Mouse (Mus musculus): ENCODE results near the gene Nxnl2.
A peak's percentile ranks its signal among the peaks of the same experiment; 100 is the strongest.

Gene Nxnl2

DNA sequence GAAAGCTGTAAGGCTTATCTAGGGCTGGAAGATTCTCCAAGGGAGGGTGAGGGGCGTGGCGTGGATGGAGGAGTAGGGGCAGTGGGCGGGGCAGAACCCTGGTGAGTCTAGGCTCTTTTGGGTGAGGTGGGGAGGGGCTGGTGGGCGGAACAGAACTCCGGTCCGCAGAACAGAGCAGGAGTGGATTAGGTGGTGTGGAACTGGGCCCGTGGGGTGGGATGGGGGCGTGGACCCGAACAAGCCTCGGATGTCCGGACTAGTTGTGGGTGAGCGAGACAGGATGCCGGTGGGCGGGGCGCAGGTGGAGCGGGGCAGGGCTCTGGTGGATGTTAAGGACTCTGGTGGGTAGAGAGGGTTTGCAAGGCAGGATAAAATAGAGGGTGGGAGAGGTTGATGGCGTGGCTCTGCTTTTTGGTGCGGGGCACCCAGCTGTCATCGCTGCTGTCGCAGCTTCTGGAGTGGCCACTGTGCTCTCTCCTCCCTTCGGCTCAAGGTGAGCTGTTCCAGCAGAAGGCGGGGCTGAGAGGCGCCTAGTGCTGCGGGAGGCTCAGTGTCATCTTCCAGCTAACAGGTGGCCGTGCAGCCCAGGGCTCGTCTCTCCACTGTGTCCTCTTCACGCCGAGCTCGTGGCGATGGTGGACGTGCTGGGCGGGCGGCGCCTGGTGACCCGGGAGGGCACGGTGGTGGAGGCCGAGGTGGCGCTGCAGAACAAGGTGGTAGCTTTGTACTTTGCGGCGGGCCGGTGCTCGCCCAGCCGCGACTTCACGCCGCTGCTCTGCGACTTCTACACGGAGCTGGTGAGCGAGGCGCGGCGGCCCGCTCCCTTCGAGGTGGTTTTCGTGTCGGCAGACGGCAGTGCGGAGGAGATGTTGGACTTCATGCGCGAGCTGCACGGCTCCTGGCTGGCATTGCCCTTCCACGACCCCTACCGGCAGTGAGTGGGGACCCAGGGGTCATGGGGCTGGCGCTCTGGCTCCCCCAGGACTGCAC, at the start of gene Nxnl2:
Gene Nxnl2, plus strand, starts transcription at position 332 of the 990 bp plus-strand sequence.
- no peak for DNase-seq (ENCODE audit: low spot score in 2 of 2)

- DNase-seq (ENCODE audit: low spot score in 2 of 2): no peak
Measured at GRCm38 (mm10) chr13:51121966-51122365, 48.9 kb upstream of the Nxnl2 start.

DNA sequence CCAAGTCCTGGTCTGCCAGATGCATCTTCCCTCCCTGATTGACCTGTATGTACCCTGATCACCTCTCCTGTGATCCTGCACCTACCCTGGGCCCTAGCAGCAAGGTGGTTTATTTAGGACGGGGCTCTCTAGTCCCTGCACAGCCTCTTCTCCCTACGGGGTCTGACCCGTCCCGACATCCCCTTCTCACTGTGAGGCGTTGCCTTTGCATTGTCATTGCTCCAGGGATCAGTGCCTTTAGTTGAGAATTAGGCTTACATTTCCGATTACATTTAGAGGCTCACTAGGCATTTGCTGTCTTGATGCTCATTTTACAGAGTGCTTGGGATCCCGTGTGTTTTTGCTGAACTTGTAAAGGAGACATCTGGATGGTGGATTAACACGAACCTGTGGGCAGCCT, 48.1 kb upstream of the Nxnl2 start:
- DNase-seq (ENCODE audit: low spot score in 2 of 2): no peak

- DNase-seq (ENCODE audit: low spot score in 2 of 2): no peak
Measured at GRCm38 (mm10) chr13:51125357-51125756, 45.5 kb upstream of the Nxnl2 start.

DNA sequence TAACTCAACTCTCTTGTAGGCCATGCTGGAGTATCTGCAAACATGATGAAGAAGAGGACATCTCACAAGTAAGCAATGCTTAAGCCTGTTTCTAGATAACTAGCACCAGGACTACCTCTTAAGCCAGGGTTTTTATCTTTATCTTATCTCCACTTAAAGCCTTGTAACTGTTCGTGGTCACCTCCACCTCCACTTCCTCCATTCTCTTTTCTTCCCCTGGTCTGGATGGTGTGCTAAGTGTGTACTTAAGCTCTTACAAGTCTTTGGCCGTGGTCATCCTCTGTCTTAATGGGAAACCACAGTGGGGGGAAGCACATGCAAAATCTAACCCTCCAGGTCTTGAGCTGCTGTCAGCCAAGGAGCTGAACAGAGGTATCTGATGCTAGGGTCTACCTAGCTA, 42.9 kb upstream of the Nxnl2 start:
- no peak for DNase-seq (ENCODE audit: low spot score in 2 of 2)

DNA sequence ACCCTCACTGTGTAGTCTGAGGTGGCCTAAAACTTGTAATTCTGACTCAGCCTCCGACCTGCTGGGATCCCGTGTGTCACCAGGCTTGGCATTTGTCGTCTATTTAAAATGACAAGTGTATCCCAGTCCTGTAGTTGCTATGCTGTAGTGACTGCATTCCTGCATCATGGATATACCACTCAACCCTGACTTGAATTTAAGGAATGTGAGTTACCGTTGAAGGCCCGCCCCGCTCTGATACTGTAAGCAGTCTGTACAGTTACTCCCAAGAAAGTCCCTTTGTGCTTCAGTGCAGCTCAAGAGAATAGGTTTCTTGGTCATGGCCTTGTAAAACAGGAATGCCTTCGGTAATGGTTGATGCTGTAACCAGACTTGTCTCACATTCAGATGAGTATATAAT, 42.4 kb upstream of the Nxnl2 start:
- no peak for DNase-seq (ENCODE audit: low spot score in 2 of 2)

- peak in 1 of 2 experiments; percentile 34 for DNase-seq (ENCODE audit: low spot score in 2 of 2)
Measured at GRCm38 (mm10) chr13:51131179-51131578, 39.6 kb upstream of the Nxnl2 start.

DNA sequence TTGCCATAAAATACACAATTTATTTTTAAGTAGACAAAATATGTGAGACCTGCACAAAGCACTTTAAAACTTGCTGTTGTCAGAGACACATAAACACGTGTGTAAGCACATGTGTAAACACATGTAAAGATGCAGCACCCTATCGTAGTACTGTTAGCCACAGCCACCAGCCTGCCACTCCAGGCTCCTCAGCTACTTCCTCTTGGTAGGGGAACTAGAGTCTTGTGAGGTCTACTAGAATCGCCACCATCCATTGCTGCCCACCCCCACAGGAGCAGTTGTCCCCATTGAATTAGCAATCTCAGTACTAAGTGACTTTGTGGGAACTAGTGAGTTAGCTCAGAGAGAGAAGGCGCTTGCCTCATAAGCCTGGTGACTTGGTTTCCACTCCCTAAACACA, 34.5 kb upstream of the Nxnl2 start:
- no peak for DNase-seq (ENCODE audit: low spot score in 2 of 2)

DNA sequence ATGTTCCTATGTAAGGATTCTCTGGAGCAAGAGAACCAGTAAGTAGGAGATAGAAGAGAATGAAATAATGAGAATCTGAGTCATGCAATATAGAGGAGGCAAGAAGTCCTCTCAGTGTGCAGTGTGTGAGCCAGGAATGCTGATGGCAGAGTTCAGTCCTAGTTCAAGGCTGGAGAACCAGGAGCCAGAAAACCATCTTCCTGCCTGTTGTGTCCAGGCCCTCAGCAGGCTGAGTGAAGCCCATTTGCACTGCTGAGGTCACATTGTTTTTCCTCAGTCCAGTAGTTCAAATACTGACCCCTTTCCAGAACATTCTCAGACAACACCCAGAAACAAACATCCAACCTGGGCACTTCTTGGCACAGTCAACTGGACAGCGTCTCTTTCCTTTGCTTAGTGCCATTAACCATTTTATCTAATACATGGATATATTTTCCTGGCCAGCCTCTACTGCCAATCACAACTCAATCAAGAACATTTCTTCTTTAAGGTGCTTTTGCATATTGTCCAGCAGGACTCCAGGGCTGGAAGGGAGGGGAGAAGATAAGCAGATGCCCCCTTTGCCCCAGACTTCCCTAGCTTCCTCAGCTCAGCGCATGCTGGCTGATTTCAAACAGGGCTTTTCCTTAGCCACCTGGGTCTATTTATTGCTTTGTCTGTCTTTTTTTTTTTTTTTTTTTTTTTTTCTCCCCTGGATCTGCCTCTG, 33.7 kb upstream of the Nxnl2 start:
- no peak for DNase-seq (ENCODE audit: low spot score in 2 of 2)

DNA sequence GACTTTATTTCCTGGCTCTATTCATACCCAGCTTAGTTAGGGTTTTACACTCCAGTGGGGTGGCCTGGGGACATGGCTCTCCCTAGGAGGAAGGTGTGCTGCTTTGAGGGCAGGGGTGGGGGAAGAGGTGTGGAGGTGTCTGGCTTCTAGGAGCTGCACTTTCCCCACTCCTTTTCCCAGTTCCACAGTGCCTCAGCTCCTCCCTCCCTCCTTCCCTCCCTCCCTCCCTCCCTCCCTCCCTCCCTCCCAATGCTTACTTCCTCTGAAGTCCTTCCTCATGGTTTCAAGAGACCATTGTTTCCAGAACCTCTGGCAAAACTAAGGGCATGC, 33.2 kb upstream of the Nxnl2 start:
- DNase-seq (ENCODE audit: low spot score in 2 of 2): no peak

DNA sequence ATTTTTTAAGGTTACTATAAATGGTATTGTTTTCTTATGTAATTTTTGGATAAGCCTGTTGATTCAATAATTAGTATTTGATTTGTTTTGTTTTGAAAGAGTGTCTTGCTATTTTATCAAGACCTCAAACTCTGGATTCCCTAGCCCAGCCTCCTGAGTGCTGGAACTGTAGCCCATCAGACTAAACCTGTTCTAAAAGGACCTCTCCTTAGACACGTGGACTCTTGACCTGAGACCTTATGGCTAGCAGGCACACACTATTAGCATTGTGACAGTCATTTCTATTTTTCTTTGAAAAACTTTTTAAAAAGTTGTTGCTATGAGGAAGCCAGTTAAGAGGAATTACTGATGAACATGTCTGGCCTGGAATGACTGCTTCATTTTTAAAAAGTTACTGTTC, 23.7 kb upstream of the Nxnl2 start:
- DNase-seq (ENCODE audit: low spot score in 2 of 2): no peak

- no peak for DNase-seq (ENCODE audit: low spot score in 2 of 2)
Measured at GRCm38 (mm10) chr13:51152966-51153669, 17.7 kb upstream of the Nxnl2 start.

DNA sequence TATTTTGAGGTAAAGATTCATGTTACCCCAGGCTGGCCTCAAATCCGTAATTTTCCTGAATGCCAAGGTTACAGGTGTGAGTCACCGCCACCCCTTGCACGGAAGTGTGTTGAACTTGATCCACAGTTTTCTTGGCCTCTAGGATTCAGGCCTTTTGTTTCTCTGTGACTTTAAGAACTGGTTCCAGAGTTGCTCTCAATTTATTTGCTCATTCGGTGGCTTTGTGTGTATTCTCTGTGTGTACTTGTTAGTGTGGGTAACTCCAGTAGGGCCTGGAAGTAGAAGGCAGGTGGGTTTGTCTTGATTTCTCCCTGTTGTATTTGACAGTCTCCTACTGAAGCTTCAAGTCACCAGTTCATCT, 17.2 kb upstream of the Nxnl2 start:
- no peak for DNase-seq (ENCODE audit: low spot score in 2 of 2)

DNA sequence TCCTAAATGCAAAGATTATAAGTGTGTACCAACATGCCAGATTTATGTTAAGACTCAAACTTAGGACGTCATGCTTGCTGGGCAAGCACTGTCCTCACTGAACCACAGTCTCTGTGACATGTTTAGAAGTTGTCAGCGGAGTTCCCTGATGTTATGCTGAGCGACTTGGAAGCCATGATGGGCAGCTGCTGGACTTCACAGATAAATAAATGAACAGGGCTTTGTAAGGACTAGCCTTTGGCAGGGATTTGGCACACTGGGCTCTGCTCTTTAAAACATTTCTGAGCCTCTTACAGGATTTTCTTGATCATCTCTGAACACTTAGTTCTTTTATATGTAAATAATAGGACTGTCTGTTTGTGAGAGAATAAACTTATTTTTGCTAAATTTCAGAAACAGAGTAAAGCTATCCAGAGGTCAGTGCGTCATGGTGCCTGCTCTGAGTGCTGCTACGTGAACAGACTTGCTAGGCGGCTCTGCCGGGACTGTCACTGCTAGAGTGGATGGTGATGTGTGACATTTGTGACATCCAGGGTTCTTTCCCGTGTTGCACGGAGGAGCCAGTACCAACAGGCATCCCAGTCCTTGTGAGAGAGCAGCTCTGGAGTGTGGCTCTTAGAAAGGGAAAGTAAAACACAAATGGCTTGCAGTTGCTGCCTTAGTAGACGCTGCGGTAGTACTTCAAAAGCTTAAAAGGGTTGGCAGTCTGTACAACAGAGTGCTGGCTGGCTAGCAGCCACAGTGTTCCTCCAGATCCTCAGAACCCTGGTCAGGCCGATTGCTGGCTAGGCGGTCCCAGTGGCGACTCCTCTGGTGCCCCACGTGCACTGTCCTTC, 15.4 kb upstream of the Nxnl2 start:
- no peak for DNase-seq (ENCODE audit: low spot score in 2 of 2)

DNA sequence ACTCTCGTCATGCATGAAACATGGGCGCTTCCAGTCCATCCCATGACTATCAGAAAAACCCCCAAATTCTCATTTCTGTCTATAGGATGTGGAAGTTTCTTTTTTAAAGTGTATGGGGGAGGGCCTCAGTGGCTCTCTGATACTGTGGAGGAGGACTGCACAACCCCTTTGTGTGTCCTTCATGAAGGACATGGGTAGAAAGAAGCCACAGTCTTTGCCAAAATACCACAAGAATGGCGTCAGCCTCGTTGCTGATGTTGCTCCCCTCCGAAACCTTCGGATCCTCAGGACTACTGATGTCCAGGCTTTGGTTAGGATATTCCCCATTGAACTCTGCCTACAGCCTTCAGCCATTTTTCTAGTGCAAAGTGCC, 14.8 kb upstream of the Nxnl2 start:
- no peak for DNase-seq (ENCODE audit: low spot score in 2 of 2)

DNA sequence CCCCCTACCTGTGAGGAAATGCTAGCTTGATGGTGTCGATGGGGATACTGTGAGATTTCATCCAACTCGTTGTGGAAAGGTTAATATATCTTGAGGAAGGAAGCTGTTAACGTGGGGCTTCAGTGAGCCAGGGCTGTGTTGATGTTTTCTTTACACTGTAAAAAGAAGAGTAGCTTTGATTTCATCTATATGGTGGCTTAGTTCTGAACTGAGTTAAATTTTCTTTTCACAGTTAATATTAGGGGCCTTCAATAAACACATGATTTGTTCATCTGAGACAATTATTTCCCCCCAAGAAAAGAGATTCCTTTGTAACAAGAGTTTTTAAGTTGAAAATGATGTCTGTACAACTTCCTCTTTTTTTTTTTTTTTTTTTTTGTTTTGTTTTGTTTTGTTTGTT, 13.5 kb upstream of the Nxnl2 start:
- DNase-seq (ENCODE audit: low spot score in 2 of 2): no peak

DNA sequence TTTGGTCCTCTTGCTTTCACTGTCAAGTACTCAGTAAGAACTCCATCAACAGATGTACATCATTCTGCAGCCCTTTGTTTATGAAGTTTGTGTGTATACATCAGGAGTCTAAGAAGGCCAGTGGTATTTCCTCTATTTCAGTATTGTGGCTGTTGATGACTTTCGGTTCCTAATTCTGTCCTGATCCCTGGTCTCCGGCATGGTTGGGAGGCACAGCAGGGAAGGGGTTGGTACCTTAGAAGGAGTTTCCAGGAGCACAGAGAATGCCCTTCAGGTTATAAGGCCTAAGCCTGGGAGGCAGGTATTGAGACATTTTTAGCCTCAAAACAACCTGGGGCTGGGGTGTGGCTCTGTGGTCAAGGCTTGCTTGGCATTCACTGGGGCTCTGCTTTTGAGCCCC, 9.2 kb upstream of the Nxnl2 start:
- no peak for DNase-seq (ENCODE audit: low spot score in 2 of 2)

DNA sequence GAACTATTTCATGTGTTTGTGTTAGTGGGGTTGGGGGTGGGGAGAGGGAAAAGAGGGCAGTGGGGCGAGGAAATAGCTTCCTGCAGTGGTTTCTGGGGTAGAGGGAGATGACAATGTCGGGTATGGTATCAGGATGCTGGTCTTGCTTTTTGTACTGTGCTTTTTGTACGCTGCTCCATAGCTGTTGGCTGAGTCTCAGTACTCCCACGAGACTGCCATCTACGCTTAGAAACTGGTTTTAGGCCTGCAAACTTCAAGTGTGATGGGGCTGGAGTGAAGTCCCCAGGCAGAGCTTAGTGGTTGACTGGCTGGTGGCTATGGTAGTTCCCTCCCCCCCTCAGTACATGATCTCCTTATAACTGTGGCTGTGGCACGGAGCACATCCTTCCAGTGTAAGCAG, 8.6 kb upstream of the Nxnl2 start:
- peak; percentile 19 to 37 for DNase-seq (ENCODE audit: low spot score in 2 of 2)

DNA sequence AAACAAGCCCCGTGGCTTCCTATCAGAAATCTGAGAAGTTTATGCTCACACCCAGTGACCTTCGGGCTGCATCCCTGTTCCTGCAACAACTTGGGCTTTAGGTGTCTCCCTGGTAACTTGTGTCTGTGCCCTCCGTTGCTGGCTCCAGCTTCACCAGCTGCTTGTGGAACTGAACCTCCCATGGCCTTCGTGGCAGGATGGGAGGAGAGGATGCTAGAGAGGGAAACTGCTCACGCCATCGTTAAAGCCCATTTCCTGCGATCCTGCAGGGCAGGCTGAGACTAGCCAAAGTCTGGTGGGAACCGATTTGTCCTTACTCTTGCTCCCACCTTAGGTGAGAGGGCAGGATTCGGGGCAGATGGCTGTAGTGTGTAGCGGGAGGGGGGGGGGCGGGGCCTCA, 4.1 kb upstream of the Nxnl2 start:
- no peak for DNase-seq (ENCODE audit: low spot score in 2 of 2)

GRCm38 (mm10) chr13:51170215-51170614, 607 bp upstream of the Nxnl2 start:
- no peak for DNase-seq (ENCODE audit: low spot score in 2 of 2)

DNA sequence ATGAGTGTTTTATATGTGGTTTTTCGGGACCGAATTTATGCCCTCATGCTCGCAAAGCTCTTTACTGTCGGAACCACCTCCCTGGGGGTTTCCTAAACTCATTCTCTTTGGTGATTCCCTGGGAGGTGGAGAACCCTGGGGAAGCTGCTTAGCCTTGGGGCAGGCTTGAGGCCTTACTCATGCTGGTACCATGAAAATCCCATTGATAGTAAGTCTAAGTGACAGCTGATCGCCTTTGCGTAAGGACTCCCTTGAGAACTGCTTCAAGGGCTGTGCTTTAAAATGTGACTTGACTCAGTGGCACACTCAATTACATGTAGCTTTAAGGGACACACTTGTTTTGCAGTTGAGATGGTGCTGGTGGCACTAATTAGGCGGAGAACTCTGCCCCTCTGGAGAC, 1.8 kb downstream of the Nxnl2 start:
- DNase-seq (ENCODE audit: low spot score in 2 of 2): no peak

- no peak for DNase-seq (ENCODE audit: low spot score in 2 of 2)
Measured at GRCm38 (mm10) chr13:51178932-51179331, 8.1 kb downstream of the Nxnl2 start.

Data from frontal cortex, postnatal 36 days (tissue).